Mouse (Mus musculus) neutrophil, adult 5-6 weeks (primary cell): ENCODE data around the gene Pold2. TPM values are rescaled to one million over a fixed set of nuclear protein-coding genes. Genes with fewer than 3 reads are reported as not detected.
"Not testable (repeated sequence)": the region's sequence is repeated elsewhere in the genome, so short reads cannot be mapped to it uniquely, and the experiment has no call there.

Source experiments
- ATAC-seq: fragments of 151-379, 151-347 bp; 2 replicates; pipeline ENCODE4 v1.8.0; 2017; ENCODE audit warnings: mild to moderate bottlenecking, moderate TSS enrichment; ENCODE audit not compliant: insufficient number of reproducible peaks, poor library complexity, low FRiP score, severe bottlenecking; ENCODE audit errors: extremely low read depth
- total RNA-seq: library from RNA; stranded (forward); fragments of 200-1000 nt; gene quantifications from 2 replicates; pipeline ENCODE4 v1.2.3, GENCODE M21; 2017

Pold2 gene
- total RNA-seq, 1 experiment from 2014 or later: 9.8 TPM

- no peak for ATAC-seq
Measured at GRCm38 (mm10) chr11:5901950-5902349, 23.9 kb upstream of the Pold2 start.

GRCm38 (mm10) chr11:5901320-5901719 lies 23.2 kb upstream of the Pold2 start:
- ATAC-seq: no peak

DNA sequence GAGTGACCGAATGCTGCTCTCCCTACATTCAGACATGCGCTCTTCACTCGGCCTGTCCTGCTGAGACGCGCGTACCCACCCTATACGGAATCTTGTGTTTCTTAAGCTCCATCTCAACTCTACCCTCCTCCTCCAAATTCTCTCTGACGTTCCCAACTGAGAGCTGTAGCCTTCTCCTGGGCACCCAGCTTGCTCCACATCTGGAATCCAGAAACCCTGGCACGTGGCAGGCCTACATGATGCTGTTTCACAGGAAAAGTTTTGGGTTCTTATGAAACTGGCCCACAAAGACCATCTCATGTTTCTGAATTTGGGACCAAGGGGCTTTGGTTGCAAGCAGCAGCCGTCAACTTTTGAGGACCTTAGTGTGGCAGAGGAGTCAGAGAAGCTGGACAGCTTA lies 21.2 kb upstream of the Pold2 start:
- ATAC-seq: no peak

GRCm38 (mm10) chr11:5898531-5898930 lies 20.4 kb upstream of the Pold2 start, which contains the start of gene Myl7:
Myl7 (minus strand) TSS chr11:5898782.
- ATAC-seq: no peak

GRCm38 (mm10) chr11:5897839-5898238 lies 19.7 kb upstream of the Pold2 start:
- no peak for ATAC-seq

DNA sequence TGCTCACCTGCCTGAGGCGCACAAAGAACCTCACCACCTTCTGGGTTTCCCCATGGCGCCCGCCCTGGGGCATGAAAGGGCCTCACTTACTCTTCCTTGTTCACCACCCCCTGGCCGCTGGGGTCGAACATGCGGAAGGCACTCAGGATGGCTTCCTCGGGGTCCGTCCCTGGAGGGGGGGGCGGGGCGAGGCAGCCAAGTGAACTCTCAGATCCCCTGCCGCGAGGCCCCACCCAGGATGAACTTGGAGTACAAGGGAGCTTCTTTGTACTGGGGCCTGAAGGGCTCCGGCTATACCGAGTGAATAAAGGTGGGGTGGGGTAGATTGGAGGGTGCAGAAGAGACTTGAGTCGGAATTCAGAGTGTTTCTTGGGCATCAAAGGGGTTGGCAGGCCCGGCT lies 19.1 kb upstream of the Pold2 start:
- ATAC-seq: no peak

- no peak for ATAC-seq
Measured at GRCm38 (mm10) chr11:5893807-5894206, 15.7 kb upstream of the Pold2 start.

DNA sequence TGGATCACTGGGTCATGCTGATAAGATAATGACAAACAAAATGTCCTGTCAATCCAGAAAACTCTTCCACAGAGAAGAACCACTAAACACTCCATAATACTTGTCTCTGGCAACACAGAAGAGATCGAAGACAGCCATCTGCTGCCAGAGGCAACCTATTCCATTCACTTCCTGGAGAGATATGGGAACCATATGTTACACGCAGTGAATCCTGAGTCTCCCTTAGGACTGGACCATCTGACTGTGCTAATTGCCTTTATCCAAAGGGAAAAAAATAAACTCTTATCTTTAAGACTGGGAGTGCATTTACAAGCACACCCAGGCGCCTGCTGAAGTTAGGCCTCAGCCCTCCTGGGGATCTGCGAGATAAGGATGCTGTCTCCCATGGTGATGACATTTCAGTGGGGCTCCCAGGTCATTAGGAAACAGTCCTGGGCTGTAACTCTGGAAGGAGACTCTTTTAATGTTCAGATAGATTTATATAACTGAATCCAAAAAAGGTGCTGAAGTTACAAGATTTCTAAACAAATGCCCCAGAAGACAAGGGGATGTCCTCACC lies 14.8 kb upstream of the Pold2 start:
- no peak for ATAC-seq

DNA sequence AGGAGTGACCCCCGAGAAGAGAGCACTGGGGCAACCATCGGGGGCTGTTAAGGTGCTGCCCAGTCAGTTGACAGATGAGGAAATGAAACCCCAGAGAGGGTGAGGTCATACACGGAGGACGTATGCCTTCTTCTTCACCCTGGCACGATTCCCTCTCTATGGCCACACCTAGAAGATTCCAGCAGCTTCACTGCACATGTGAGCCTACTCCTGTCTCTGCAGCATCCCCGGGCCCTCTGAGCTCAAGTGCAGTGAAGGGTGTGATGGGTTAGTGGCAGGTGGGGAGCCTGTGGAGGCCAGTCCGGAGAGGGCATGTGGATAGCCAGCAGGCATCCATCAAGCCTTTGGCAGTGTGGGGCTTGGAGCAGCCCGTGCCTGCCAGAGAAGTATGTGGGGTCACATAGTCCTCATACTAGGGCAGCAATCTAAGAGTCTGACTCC lies 14.1 kb upstream of the Pold2 start:
- ATAC-seq: peak; percentile 46; the same call in 1 of the 2 replicates

DNA sequence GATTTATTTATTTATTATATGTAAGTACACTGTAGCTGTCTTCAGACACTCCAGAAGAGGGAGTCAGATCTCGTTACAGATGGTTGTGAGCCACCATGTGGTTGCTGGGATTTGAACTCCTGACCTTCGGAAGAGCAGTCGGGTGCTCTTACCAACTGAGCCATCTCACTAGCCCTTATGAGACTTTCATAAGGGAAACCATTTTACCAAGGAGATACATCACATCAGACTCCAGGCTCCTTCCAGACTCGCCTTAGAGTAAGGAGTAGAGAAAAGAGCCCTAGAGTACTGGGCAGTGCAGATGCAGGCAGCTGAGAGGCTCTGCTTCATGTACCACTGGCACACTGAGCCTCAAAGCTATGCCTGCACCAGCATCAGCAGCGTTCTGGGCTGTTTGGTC lies 10.5 kb upstream of the Pold2 start:
- not testable (repeated sequence) for ATAC-seq

- no peak for ATAC-seq
Measured at GRCm38 (mm10) chr11:5887250-5887649, 9.2 kb upstream of the Pold2 start.

DNA sequence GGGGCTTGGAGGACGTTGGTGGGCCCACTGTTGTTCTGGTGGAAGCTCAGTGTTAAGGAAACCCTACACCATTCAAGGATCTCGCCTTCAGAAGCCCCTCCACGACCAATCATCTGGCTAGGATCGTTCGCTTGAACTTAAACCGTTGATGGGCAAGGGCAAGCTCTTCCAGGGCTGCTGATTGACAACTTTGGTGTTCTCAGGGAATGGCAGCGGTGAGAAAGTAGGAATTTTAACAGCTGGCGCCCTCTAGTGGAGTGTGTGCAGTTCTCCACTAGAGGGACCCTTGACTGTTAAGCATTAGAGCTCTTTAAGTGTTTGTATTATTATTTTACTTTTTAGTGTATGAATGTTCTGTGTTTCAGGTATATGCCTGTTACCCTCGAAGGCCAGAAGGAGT lies 8.1 kb upstream of the Pold2 start:
- ATAC-seq: peak; percentile 59; the same call in 1 of the 2 replicates

DNA sequence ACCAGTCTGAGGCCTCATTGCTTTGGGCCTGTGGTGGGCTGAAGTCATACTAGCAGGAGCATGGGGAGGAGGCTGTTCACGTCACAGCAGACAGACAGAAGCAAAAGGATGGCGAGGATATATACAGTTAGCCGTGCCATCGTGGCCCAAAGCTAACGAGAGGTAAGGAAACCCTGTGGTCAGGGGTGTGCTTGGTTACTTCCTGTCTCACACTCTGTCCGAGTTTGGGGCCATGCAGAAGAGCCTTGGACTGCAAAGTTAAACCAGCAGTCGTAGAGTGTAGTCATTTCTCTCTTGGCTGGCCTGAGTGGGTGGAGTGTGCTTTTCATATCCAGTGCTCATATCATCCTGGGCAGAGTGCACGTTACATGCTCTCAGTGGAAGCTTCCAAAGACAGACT lies 4.4 kb upstream of the Pold2 start:
- no peak for ATAC-seq

DNA sequence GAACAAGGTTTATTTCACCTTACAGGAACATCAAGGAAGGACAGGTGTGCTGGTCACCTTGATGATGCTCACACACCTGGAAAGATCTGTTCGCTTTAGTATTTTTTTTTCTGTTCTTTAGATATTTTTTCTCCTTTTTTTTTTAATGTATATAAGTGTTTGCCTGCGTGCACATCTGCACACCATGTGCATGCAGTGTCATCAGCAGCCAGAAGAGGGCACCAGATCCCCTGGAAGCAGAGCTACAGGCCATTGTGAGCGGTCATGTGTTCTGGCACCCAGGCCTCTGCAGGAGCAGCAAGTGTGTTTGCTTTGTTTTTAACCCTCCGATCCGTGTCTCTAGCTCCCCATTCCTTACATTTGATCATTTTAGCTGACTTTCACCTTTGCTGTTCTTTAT lies 1.8 kb upstream of the Pold2 start:
- 0 out of 2 replicates have a peak, but pooled peaks have one; percentile 18 for ATAC-seq

- no peak for ATAC-seq
Measured at GRCm38 (mm10) chr11:5878661-5879060, 569 bp upstream of the Pold2 start.

DNA sequence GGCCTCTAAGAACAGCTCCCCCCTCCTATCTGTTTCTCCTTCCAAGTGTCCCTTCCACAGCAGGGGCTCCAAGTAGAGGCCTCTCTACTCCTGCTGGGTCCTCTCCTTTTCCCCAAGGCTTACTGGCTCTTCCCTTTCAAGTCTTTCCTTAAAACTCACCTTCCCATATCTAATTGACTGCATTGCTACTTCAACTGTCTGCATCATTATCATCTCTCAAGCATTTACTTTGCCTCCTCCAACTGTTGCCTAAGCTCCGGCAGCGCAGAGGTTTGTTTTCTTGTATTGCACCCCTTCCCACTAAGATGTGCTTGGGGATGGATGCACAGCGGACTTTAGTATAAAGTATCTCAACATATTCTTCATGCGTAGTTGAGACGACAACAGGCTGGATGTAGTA lies 671 bp downstream of the Pold2 start:
- no peak for ATAC-seq

DNA sequence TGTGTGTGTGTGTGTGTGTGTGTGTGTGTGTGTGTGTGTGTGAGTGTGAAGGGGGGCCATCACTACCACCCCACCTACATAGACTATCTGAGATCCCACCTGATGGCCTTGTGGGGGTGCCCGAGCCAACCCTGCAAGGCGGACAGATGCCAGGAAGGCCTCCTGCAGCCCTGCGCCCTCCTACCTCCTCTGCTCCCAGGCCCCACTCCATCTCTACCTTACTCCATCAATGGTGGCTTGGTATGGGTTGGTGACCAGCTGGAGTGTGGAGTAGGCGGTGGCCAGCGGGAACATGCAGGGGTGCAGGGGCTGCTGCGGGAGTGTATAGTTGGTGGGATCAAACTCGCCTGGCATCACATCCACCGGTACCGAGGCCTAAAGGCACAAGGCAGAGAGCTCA lies 4.9 kb downstream of the Pold2 start:
- no peak for ATAC-seq

DNA sequence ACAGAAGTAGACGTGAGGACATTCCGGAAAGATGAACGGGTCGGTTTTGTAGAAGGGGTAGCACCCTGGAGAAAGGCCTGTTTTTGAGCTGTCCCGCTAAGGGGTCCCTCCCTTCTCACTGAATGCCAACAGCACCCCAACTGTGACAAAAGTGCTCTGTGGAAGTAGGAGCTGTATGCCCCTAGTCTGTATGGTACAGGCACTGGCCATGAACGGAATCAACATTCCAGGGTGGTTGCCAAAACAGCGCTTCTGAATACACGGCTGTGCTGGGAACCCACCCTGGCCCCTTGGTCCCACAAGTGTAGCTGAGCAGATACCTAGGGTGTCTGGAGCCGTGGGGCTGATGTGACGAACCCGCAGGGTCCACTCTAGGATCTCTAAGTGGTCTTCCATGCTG lies 5.4 kb downstream of the Pold2 start:
- no peak for ATAC-seq

- no peak for ATAC-seq
Measured at GRCm38 (mm10) chr11:5870069-5870468, 8.0 kb downstream of the Pold2 start.

GRCm38 (mm10) chr11:5869331-5869730 lies 8.8 kb downstream of the Pold2 start:
- no peak for ATAC-seq

- no peak for ATAC-seq
Measured at GRCm38 (mm10) chr11:5868324-5868723, 9.8 kb downstream of the Pold2 start.
